Mouse (Mus musculus) cerebellum, adult 2 months (tissue): ENCODE data around the gene Arsj. TPM values are rescaled to one million over a fixed set of nuclear protein-coding genes. Genes with fewer than 3 reads are reported as not detected.

Experiments used
- DNase-seq, 2 experiments: peaks; one replicate each; pipeline ENCODE4 v3.0.0; 2021
- H3K27ac ChIP-seq: fragments of 200-500 bp; 2 replicates; pipeline ENCODE4 v1.5.1; 2012; ENCODE audit warnings: low read length, control low read depth, inconsistent platforms; ENCODE audit not compliant: insufficient read depth
- H3K27me3 ChIP-seq: fragments of 200-500 bp; 2 replicates; pipeline ENCODE4 v1.6.1; 2012; ENCODE audit warnings: inconsistent platforms, mild to moderate bottlenecking, low read length, moderate library complexity; ENCODE audit not compliant: control insufficient read depth, insufficient read depth
- H3K4me1 ChIP-seq: fragments of 200-500 bp; 2 replicates; pipeline ENCODE4 v1.6.1; 2011; ENCODE audit warnings: low read length; ENCODE audit not compliant: control insufficient read depth, insufficient read depth
- H3K4me3 ChIP-seq: fragments of 200-500 bp; replicated peaks from 2 replicates; pipeline ENCODE3; 2011; ENCODE audit warnings: mild to moderate bottlenecking, low read depth, low read length, control low read depth; ENCODE audit not compliant: insufficient read depth
- CTCF ChIP-seq: fragments of 200-500 bp; IDR thresholded peaks from 2 replicates; pipeline ENCODE4 v1.5.1; 2011; ENCODE audit warnings: low read depth, mild to moderate bottlenecking, control low read depth, low read length, moderate library complexity, borderline replicate concordance; ENCODE audit not compliant: insufficient read depth
- POLR2A ChIP-seq: fragments of 200-500 bp; IDR thresholded peaks from 2 replicates; pipeline ENCODE4 v1.6.1; 2011; ENCODE audit warnings: low read length, control low read depth, borderline replicate concordance; ENCODE audit not compliant: insufficient read depth
- WGBS: fragments of 180-500 bp; shearing (Covaris S2); methylation state at CpG from one replicate; pipeline ENCODE4 v1.1.7; 2018; 5-methylcytosine and 5-hydroxymethylcytosine counted together
- polyA plus RNA-seq: library from polyadenylated mRNA; depleted of rRNA; stranded (reverse); fragments of >200 nt; gene quantifications from 2 replicates; pipeline ENCODE4 v1.2.3, GENCODE M21; 2012

Arsj gene
- polyA plus RNA-seq, 1 experiment, result 0.10 TPM

DNA sequence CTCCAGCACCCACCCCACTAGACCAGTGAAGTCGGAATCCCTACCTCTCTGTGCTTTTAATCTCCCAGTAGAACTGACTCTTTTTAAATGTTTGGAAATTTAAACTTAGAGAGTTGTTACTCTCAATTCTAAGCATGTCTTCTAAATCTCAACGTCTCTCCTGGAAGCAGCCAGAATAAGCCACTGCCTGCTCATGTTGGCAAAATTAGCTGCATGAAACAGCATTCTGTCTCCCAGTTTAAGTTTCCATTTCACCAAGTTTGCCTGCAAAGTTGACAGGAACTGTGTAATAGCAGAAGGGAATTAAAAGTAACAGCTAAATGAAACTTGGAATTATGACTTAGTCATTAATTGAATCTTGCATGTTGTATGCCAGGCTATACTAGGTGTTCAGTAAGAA, 1.1 kb upstream of the Arsj start:
- 39% methylated on average over 2 of the region's 2 CpGs for WGBS
- DNase-seq, result no peak
- no peaks in the 10 kb centered on the region for H3K27me3 ChIP-seq
- H3K27ac ChIP-seq, result no peak overlapping the region
- H3K4me3 ChIP-seq, result no peak overlapping the region
- TF ChIP-seq POLR2A, result no peak
- H3K4me1 ChIP-seq, result 0 out of 2 replicates have a peak, but pooled peaks cover 3% of the 10 kb centered on the region

DNA sequence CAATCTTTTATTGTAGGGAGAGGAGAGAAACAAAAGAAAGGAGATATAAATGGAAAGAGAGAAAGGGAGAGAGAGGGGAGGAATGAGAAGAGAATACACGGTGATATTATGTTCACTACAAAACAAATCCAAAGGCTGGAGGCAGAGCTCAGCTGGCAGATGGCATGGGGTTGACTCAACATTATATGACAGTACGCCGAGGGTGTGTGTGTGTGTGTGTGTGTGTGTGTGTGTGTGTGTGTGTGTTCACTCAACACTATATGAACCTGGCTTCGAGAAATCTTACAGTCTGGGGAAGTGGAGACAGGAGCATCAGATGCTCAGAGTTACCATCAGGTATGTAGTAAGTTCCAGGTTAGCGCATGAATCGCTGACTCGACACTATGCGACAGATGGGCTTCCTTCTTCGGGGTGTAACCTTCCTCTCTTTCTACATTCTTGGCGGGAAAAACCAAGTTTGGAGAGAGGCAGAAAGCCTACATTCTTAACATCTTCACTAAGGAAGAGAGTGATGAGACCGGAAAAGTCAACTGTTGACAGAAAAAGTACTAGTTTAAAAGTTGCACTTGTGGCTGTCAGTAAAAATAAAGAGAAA, 456 bp upstream of the Arsj start:
- DNase-seq, result no peak
- TF ChIP-seq CTCF, result no peak
- no peak for TF ChIP-seq POLR2A
- no peak overlapping the region for H3K4me3 ChIP-seq
- 15% methylated on average over 11 of the region's 11 CpGs for WGBS
- no peak overlapping the region for H3K27ac ChIP-seq
- H3K27me3 ChIP-seq, result no peaks in the 10 kb centered on the region
- 0 out of 2 replicates have a peak, but pooled peaks cover 3% of the 10 kb centered on the region for H3K4me1 ChIP-seq

GRCm38 (mm10) chr3:126364555-126364954, 1.1 kb downstream of the Arsj start:
- TF ChIP-seq POLR2A (no peak), CTCF (no peak)
- H3K4me3 ChIP-seq, result no peak overlapping the region
- 0 out of 2 replicates have a peak, but pooled peaks cover 3% of the 10 kb centered on the region for H3K4me1 ChIP-seq
- no peak overlapping the region for H3K27ac ChIP-seq
- H3K27me3 ChIP-seq, result no peaks in the 10 kb centered on the region
- no peak for DNase-seq
- 49% methylated on average over 7 of the region's 7 CpGs for WGBS

DNA sequence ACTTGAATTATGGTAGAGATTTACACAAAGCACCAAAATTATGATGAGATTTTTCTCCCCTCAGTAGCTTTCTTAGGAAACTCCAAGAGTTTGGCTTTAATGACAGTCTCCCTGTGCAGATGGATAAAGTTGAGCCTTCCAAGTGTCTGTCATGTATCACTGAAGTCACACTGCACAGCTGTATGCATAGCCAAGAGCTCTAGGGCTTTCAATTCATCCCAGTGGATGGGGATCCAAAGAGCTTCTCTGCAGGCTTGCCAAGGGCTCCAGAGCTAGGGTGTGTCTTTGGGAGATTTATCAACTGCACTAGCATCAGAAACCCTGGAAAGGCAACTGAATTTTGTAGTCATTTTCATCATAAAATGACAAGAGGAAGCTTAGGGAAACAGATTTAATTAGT, 7.1 kb downstream of the Arsj start:
- no peak overlapping the region for H3K4me3 ChIP-seq
- H3K4me1 ChIP-seq, result no peaks in the 10 kb centered on the region
- no peak overlapping the region for H3K27ac ChIP-seq
- DNase-seq, result no peak
- no peaks in the 10 kb centered on the region for H3K27me3 ChIP-seq
- TF ChIP-seq CTCF, result no peak
- no peak for TF ChIP-seq POLR2A

DNA sequence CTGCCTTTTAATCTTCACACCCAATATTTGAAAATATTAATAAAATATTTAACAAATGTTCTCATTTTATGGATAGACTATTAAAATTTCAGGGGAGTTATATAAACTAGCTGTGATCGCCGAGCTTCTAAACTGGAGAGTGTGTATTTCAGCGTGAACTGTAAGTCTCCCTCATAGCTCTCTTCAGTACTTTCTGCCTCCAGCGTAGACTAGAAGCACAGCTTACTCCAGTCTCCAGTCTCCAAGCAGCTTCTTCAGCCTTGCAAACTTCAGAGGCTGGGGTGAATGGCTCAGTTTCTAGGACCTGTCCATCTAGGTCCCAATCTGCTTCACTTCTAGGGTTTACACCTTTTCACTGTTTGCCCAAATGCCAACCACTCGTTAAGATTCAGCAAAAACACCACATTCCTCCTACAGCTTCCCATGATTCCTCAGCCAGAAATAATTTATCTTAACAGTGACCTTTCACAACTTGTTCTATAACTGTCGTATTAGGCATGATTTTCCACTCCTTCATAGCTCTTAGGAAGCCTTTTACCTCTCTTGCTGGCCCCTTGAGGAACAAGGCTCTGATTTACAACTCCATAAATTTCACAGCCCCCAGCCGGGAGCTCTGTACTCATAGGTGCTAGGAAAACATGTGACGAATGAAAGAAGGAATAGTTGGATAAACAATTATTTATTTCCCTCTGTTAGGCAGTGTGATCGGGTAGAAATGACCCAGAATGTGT, 9.5 kb downstream of the Arsj start:
- Histone ChIP-seq H3K27ac (no peak overlapping the region), H3K4me3 (no peak overlapping the region), H3K27me3 (no peaks in the 10 kb centered on the region), H3K4me1 (no peaks in the 10 kb centered on the region)
- 81% methylated on average over 9 of the region's 9 CpGs for WGBS
- TF ChIP-seq POLR2A (no peak), CTCF (no peak)
- DNase-seq, result no peak

GRCm38 (mm10) chr3:126373721-126374120, 10.2 kb downstream of the Arsj start:
- Histone ChIP-seq H3K4me1 (no peaks in the 10 kb centered on the region), H3K27ac (no peak overlapping the region), H3K4me3 (no peak overlapping the region), H3K27me3 (no peaks in the 10 kb centered on the region)
- TF ChIP-seq CTCF (no peak), POLR2A (no peak)
- no peak for DNase-seq
- 87% methylated on average over 1 of the region's 1 CpGs for WGBS

- Histone ChIP-seq H3K27me3 (no peaks in the 10 kb centered on the region), H3K4me1 (no peaks in the 10 kb centered on the region), H3K27ac (no peak overlapping the region), H3K4me3 (no peak overlapping the region)
- no peak for TF ChIP-seq CTCF
- WGBS, result 84% methylated on average over 6 of the region's 6 CpGs
- no peak for DNase-seq
Observed at GRCm38 (mm10) chr3:126379252-126379651, 15.8 kb downstream of the Arsj start.

DNA sequence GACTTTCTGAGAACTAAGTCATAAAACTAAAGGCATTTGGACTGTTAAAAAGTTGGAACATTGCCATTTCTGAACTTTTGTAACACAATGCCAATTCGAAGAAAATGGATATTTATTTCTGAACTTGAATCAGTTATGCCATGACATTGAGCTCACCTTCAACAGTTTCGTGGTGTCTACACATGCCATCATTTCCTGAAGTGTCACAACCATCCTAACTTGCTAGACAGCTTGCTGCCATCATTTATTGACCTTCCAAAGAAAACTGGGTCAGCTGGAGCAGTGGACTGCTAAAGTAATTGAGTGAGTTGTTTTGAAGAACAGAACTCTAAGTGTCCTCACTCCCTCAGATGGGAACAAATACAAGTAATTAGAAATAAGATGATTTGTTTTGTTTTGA, 16.2 kb downstream of the Arsj start:
- Histone ChIP-seq H3K4me1 (no peaks in the 10 kb centered on the region), H3K4me3 (no peak overlapping the region), H3K27me3 (no peaks in the 10 kb centered on the region), H3K27ac (no peak overlapping the region)
- TF ChIP-seq CTCF (no peak), POLR2A (no peak)
- DNase-seq, result no peak
- WGBS, result 67% methylated on average over 2 of the region's 2 CpGs
